Mouse (Mus musculus) NIH3T3 (cell line): ENCODE results near the gene 4930544D05Rik.

ENCODE experiments used
- DNase-seq: peaks from one replicate; pipeline ENCODE4 v3.0.0-alpha.2; 2012; ENCODE audit warnings: low read depth

The 4930544D05Rik gene

GRCm38 (mm10) chr11:70655571-70656455 lies 40.2 kb downstream of the 4930544D05Rik start:
- peak; percentile 78 for DNase-seq

- DNase-seq = peak; percentile 75
Measured at GRCm38 (mm10) chr11:70656456-70656927, 40.8 kb downstream of the 4930544D05Rik start.

- DNase-seq = no peak
Measured at GRCm38 (mm10) chr11:70656964-70657363, 41.3 kb downstream of the 4930544D05Rik start, which contains the start of gene Eno3. Gene Eno3, plus strand, starts transcription at chr11:70657202.

GRCm38 (mm10) chr11:70657573-70657972 lies 41.9 kb downstream of the 4930544D05Rik start:
- no peak for DNase-seq

- DNase-seq = no peak
Measured at GRCm38 (mm10) chr11:70657991-70658390, 42.3 kb downstream of the 4930544D05Rik start.

GRCm38 (mm10) chr11:70658521-70658920 lies 42.9 kb downstream of the 4930544D05Rik start:
- peak; percentile 35 for DNase-seq

- no peak for DNase-seq
Measured at GRCm38 (mm10) chr11:70658942-70659341, 43.3 kb downstream of the 4930544D05Rik start.

GRCm38 (mm10) chr11:70660571-70660970 lies 44.9 kb downstream of the 4930544D05Rik start:
- no peak for DNase-seq

- no peak for DNase-seq
Measured at GRCm38 (mm10) chr11:70663101-70663500, 47.5 kb downstream of the 4930544D05Rik start.

GRCm38 (mm10) chr11:70663957-70664356 lies 48.3 kb downstream of the 4930544D05Rik start:
- no peak for DNase-seq

- DNase-seq = no peak
Measured at GRCm38 (mm10) chr11:70664741-70665140, 49.1 kb downstream of the 4930544D05Rik start.
